Mouse (Mus musculus): ENCODE measurements around the gene Bri3.

The Bri3 gene

GRCm38 (mm10) chr5:144243901-144244487, at the start of gene Bri3:
Bri3 (plus strand) TSS chr5:144244437.
- no peak for DNase-seq (ENCODE audit: low spot score)

GRCm38 (mm10) chr5:144195567-144195966, 48.7 kb upstream of the Bri3 start:
- DNase-seq (ENCODE audit: low spot score): no peak

DNA sequence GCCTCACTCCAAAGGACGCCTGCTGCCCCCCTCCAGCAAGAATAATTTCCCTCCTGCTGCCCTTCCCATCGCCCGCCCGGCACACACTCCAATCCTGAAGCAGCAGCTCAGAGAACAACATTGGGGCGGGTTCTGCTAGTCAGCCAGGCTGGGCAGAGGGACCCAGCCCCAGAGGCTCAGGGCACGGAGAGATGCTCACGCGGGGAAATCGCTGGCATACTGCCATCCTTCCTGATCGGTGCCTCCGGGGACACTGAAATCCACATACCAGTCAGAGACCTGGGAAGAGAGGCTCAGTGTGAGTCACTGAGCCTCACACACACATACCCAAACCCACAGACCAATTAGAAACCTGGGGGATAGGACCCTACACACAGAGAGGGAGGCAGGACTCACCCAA, 43.6 kb upstream of the Bri3 start:
- no peak for DNase-seq (ENCODE audit: low spot score)

- no peak for DNase-seq (ENCODE audit: low spot score)
These were observed 41.8 kb upstream of the Bri3 start for GRCm38 (mm10) chr5:144202430-144202829.

GRCm38 (mm10) chr5:144203398-144203959, 40.8 kb upstream of the Bri3 start:
- no peak for DNase-seq (ENCODE audit: low spot score)

- no peak for DNase-seq (ENCODE audit: low spot score)
These were observed 39.9 kb upstream of the Bri3 start for GRCm38 (mm10) chr5:144204303-144204702.

DNA sequence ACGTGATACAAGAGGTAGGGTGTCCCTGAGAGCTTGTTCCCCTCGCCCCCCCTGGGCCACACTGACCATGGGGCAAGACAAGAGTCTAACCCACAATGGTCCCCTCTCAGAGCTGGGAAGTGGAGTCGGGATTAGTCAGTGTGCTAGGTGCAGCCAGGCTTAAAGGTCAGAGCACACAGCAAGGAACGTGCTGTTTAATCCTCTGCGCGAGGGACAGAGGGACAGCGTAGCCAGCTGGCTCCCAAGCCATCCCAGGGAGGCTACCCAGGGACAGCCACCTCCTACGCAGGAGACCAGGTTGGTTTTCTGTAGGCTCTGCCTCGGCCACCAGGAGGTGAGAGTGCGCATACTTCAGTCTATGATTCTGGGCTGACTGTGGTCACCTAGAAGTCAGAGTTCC, 39.3 kb upstream of the Bri3 start:
- no peak for DNase-seq (ENCODE audit: low spot score)

DNA sequence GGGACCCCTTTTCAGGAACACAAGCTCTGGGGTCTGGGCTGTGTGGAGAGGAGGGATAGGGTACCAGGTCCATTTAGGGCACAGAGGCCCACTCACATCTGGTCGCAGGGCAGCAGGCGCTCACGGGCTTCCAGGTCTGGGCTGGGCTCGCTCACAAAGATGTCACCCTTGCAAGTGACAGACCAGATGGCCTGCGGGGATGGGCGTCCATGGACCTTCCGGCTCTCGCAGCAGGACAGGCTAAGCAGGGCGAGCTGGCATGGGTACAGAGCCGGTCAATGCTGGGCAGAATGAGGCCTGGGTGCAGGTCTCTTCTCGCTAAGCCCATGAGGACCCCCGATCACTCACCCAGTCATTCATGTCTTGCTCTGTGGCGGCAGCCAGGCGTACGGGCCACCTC, 38.2 kb upstream of the Bri3 start:
- no peak for DNase-seq (ENCODE audit: low spot score)

- DNase-seq (ENCODE audit: low spot score): no peak
These were observed 36.8 kb upstream of the Bri3 start for GRCm38 (mm10) chr5:144207478-144207877.

DNA sequence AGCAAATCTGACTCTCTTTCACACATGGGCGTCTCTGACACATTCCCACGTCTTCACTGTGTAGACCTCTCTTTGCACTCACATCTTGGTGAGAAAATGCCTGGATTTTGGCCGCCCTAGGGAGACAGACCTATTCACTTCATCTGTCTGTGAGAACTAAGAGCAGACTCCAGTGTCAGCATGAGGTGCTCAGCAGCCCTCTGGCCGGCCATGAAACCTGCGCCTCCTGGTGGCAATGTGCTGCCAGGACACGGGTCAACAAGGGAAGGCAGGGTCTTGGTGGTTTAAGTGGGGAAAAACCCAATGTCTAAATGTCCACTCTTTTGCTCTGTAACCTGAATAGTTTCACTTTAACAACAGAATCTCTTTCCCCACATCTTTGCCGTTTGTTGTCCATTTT, 29.8 kb upstream of the Bri3 start:
- peak; percentile 62 for DNase-seq (ENCODE audit: low spot score)

GRCm38 (mm10) chr5:144215992-144216391, 28.2 kb upstream of the Bri3 start:
- no peak for DNase-seq (ENCODE audit: low spot score)

DNA sequence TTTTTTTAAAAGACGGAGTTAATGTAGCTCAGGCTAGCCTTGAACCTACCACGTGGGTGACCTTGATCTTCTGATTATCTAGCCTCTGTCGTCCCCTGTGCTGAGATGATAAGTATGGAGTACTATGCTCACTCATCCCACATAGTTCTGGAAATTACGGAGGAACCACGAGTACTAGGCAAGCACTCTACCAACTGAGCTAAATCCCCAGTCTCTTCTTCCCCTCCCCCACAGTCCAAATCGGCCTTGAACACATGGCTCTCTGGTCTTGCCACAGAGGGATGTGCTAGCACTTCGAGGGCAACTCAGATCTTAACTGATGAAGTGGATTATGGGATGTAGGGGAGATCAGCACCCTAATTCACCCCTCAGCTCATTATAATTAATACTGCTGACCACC, 26.2 kb upstream of the Bri3 start:
- DNase-seq (ENCODE audit: low spot score): no peak

DNA sequence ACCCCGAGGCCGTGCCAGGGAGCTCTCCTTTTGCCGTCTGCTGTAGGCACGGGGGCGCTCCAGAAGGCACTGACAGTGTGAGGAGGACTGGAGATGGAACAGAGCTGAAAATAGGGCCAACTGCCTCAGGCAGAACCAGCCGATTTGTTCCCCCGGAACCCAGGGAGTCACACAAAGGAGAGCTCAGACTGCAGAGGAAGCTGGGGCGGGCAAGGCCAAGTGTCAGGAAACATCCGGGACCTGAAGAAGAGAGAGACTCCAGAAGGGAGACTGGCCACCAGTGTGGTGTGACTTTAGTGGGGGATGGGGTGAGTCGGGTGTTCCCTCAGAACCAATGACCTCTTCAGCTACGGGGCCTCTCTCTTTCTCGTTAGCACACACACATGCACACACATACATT, 24.9 kb upstream of the Bri3 start:
- DNase-seq (ENCODE audit: low spot score): no peak

DNA sequence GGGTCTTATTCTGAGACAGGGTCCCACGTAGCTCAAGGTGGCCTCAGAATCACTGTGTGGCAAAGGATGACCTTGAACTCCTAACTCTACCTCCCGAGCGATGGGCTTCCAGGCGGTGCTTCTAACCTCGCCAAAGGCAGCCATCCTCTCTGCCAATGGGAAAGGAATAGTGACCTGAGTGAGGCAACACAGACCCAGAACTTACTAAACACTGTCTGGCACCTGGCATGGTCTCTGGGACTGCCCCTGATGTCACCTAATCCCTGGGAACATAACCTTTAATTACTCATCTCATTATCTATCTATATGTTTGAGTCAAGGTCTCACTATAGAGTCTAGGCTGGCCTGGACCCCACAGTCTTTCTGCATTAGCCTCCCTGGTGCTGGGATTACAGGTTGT, 24.3 kb upstream of the Bri3 start:
- DNase-seq (ENCODE audit: low spot score): no peak

DNA sequence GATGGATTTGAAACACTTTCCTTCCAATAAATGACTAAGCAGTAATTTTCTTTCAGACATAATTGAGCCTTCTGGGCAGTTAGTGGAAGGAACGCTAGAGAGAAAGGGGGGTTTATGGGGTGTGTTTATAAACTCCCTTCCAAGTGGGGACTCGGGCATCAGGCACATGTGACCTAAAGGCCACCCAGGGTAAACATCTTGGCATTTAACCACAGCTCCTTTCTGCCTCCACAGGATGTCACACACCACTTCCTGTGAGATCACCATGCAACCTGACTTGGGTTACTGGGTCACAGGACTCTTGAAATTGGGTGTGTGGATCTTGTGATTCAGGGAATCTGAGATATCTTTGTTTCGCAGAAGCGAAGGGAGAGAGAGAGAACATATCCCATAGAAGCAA, 22.9 kb upstream of the Bri3 start:
- DNase-seq (ENCODE audit: low spot score): no peak

DNA sequence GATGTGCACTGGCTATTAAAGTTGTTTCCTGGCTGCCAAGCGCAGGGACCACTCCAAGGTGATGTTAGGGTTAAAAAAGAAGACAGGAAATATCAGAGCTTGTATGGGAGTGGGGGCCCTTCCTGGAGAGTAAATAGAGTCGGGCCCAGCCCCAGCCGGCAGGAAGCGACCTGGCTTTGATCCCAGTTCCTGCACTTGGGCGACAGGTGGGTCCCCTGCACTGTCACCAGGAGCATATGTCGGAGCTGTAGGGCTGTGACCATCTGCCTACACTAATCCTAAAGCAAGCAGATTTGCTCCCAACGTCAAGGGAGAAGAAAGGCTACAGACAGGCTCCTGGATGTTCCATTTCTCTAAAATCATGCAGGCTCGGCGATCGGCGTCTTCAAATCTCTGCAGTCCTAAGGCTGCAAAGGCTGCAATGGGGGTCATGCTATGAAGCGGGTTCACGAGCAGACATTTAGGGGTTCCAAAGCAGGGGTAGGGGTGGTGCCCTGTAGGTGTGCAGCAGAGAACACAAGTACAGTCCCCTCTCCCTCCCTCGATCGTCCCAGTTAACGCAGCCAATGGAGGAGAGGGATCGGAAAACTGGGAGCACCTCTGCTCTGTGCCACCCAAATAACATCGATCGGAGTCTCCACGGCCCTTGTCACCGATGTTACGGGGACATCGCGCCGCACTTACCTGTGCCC, 21.3 kb upstream of the Bri3 start:
- peak; percentile 41 for DNase-seq (ENCODE audit: low spot score)

DNA sequence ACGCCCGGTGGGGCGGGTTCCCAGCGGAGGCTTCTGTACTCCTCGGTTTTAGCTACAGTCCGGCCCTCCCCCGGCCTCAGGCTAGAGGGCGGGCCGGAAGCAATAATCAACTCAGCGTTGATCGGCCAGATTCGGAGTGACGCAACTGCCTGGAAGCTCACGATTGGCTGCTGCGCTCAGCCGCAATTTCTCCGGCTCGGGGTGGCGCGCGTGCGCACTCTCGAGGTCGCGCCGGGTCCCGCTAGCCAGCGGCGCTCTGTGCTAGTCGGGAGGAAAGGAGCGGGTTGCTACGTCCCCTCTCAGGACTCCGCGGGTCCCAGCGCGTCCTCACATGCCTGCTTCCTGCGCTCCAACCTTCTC, 20.8 kb upstream of the Bri3 start, which contains the start of gene Tecpr1:
Tecpr1 (minus strand) TSS at position 113 of the 360 bp plus-strand sequence.
- DNase-seq (ENCODE audit: low spot score): peak; percentile 94

- DNase-seq (ENCODE audit: low spot score): no peak
These were observed 20.1 kb upstream of the Bri3 start for GRCm38 (mm10) chr5:144223899-144224816.

GRCm38 (mm10) chr5:144226220-144226619, 18.0 kb upstream of the Bri3 start:
- DNase-seq (ENCODE audit: low spot score): no peak

DNA sequence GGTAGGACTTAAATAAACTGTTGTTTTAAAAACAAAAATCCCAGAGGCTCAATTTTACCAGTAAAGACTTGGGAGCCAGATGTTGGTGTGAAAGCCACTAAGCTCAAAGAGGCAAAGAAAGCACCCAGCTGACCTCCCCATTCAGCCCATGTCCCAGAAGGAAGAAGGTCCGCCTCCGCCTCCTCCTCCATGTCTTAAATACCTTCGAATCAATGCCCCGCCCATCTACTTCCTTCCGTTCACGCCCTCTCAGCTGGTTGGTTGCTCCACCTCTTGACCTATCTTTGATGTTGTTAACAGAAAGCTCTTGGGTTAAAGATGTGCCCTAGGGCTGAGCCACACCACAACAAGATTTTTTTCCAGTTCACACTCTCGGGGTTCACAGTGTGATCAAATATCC, 14.0 kb upstream of the Bri3 start:
- no peak for DNase-seq (ENCODE audit: low spot score)

GRCm38 (mm10) chr5:144231410-144231809, 12.8 kb upstream of the Bri3 start:
- DNase-seq (ENCODE audit: low spot score): no peak

- no peak for DNase-seq (ENCODE audit: low spot score)
These were observed 11.7 kb upstream of the Bri3 start for GRCm38 (mm10) chr5:144232531-144232930.

- no peak for DNase-seq (ENCODE audit: low spot score)
These were observed 10.0 kb upstream of the Bri3 start for GRCm38 (mm10) chr5:144234222-144234621.

All from yolk sac, embryonic 10.5 days (tissue).